Mouse (Mus musculus) ES-Bruce4 (cell line): ENCODE measurements at regions not wholly inside any gene's neighbourhood (a gene's known extent, or its start where the extent isn't known, plus 50 kb on each side); places are given as distances from the start of the nearest gene placed in this dataset.
A peak's percentile ranks its signal among the peaks of the same experiment; 100 is the strongest.

Source experiments
- H3K27ac ChIP-seq: 2 replicates; pipeline ENCODE4 v1.5.1; 2012; ENCODE audit warnings: low read length, inconsistent platforms; ENCODE audit not compliant: insufficient read depth
- H3K27me3 ChIP-seq: 2 replicates; pipeline ENCODE4 v1.6.1; 2012; ENCODE audit warnings: mild to moderate bottlenecking, low read length, inconsistent platforms; ENCODE audit not compliant: control insufficient read depth, poor library complexity, insufficient read depth, severe bottlenecking
- H3K36me3 ChIP-seq: 2 replicates; pipeline ENCODE4 v1.6.1; 2012; ENCODE audit warnings: inconsistent platforms, mild to moderate bottlenecking, low read length, moderate library complexity; ENCODE audit not compliant: control insufficient read depth, poor library complexity, insufficient read depth, severe bottlenecking
- H3K4me1 ChIP-seq: one replicate; pipeline ENCODE4 v1.8.1; 2011; ENCODE audit warnings: low read length; ENCODE audit not compliant: control insufficient read depth, insufficient read depth
- H3K4me3 ChIP-seq: 2 replicates; pipeline ENCODE4 v1.5.1; 2011; ENCODE audit warnings: low read depth, mild to moderate bottlenecking, low read length
- H3K9ac ChIP-seq: 2 replicates; pipeline ENCODE4 v1.6.1; 2012; ENCODE audit warnings: low read depth, mild to moderate bottlenecking, inconsistent platforms; ENCODE audit not compliant: poor library complexity, severe bottlenecking
- H3K9me3 ChIP-seq: replicated peaks from 2 replicates; pipeline ENCODE4 v1.6.1; 2012; ENCODE audit warnings: mild to moderate bottlenecking, low read length, inconsistent platforms; ENCODE audit not compliant: control insufficient read depth, poor library complexity, insufficient read depth, severe bottlenecking
- CTCF ChIP-seq: IDR thresholded peaks from one replicate; pipeline ENCODE4 v1.8.1; 2011; ENCODE audit warnings: low read depth, low read length
- EP300 ChIP-seq: IDR thresholded peaks from 2 replicates; pipeline ENCODE4 v1.6.1; 2011; ENCODE audit warnings: low read depth, low read length; ENCODE audit not compliant: insufficient read depth
- POLR2A ChIP-seq: IDR thresholded peaks from one replicate; pipeline ENCODE4 v1.8.1; 2011; ENCODE audit warnings: low read length; ENCODE audit not compliant: insufficient read depth

- Histone ChIP-seq H3K9ac (no peak overlapping the region), H3K9me3 (no peaks in the 10 kb centered on the region), H3K36me3 (no peaks in the 10 kb centered on the region), H3K4me1 (no peaks in the 10 kb centered on the region), H3K27me3 (no peaks in the 10 kb centered on the region), H3K4me3 (no peak overlapping the region), H3K27ac (no peak overlapping the region)
- TF ChIP-seq EP300: no peak
- TF ChIP-seq POLR2A: no peak
- no peak for TF ChIP-seq CTCF
Observed at GRCm38 (mm10) chr5:74920939-74921338, 123.6 kb downstream of the Chic2 start.

GRCm38 (mm10) chr5:74920490-74920889, 124.1 kb downstream of the Chic2 start:
- no peak overlapping the region for H3K27ac ChIP-seq
- no peak overlapping the region for H3K4me3 ChIP-seq
- no peaks in the 10 kb centered on the region for H3K9me3 ChIP-seq
- H3K9ac ChIP-seq: no peak overlapping the region
- TF ChIP-seq POLR2A: no peak
- no peak for TF ChIP-seq EP300
- no peak for TF ChIP-seq CTCF
- no peaks in the 10 kb centered on the region for H3K4me1 ChIP-seq
- H3K36me3 ChIP-seq: no peaks in the 10 kb centered on the region
- H3K27me3 ChIP-seq: no peaks in the 10 kb centered on the region

GRCm38 (mm10) chr5:74905504-74906061, 139.0 kb downstream of the Chic2 start:
- Histone ChIP-seq H3K4me1 (no peaks in the 10 kb centered on the region), H3K27ac (no peak overlapping the region), H3K4me3 (no peak overlapping the region), H3K36me3 (no peaks in the 10 kb centered on the region), H3K27me3 (no peaks in the 10 kb centered on the region), H3K9me3 (no peaks in the 10 kb centered on the region), H3K9ac (no peak overlapping the region)
- TF ChIP-seq CTCF: no peak
- no peak for TF ChIP-seq EP300
- no peak for TF ChIP-seq POLR2A

GRCm38 (mm10) chr5:74904927-74905503, 139.6 kb downstream of the Chic2 start:
- H3K4me3 ChIP-seq: no peak overlapping the region
- TF ChIP-seq CTCF (no peak), EP300 (no peak), POLR2A (no peak)
- H3K4me1 ChIP-seq: no peaks in the 10 kb centered on the region
- no peaks in the 10 kb centered on the region for H3K27me3 ChIP-seq
- H3K27ac ChIP-seq: no peak overlapping the region
- no peaks in the 10 kb centered on the region for H3K36me3 ChIP-seq
- H3K9me3 ChIP-seq: no peaks in the 10 kb centered on the region
- H3K9ac ChIP-seq: no peak overlapping the region

GRCm38 (mm10) chr5:74904327-74904726, 140.2 kb downstream of the Chic2 start:
- Histone ChIP-seq H3K4me1 (no peaks in the 10 kb centered on the region), H3K4me3 (no peak overlapping the region), H3K36me3 (no peaks in the 10 kb centered on the region), H3K27ac (no peak overlapping the region), H3K9ac (no peak overlapping the region), H3K27me3 (no peaks in the 10 kb centered on the region), H3K9me3 (no peaks in the 10 kb centered on the region)
- TF ChIP-seq EP300 (no peak), CTCF (peak; percentile 82)

- H3K27ac ChIP-seq: no peak overlapping the region
Observed at GRCm38 (mm10) chr5:74903711-74904110, 140.9 kb downstream of the Chic2 start.

More at GRCm38 (mm10) chr5:74903711-74904110, 140.9 kb downstream of the Chic2 start:
- TF ChIP-seq EP300: no peak
- no peak for TF ChIP-seq CTCF
- TF ChIP-seq POLR2A: no peak
- H3K9ac ChIP-seq: no peak overlapping the region
- no peaks in the 10 kb centered on the region for H3K27me3 ChIP-seq
- H3K4me3 ChIP-seq: no peak overlapping the region
- H3K4me1 ChIP-seq: no peaks in the 10 kb centered on the region
- no peaks in the 10 kb centered on the region for H3K9me3 ChIP-seq
- H3K36me3 ChIP-seq: no peaks in the 10 kb centered on the region
